Mouse (Mus musculus): ENCODE measurements around the gene Kcnh2.

- TF ChIP-seq CTCF (IDR thresholded peaks at IDR 0.05; ENCODE audit: insufficient read depth, low read depth, low read length) (no peak), POLR2A (IDR thresholded peaks at IDR 0.05; ENCODE audit: insufficient read depth, low read depth, low read length) (no peak)
Measured at GRCm38 (mm10) chr5:24385374-24385773, 34.0 kb upstream of the Kcnh2 start.

Data from olfactory bulb, adult 2 months (tissue).